Mouse (Mus musculus): Measurements from ENCODE around the gene Mast1.
"Not testable (repeated sequence)": the region's sequence is repeated elsewhere in the genome, so short reads cannot be mapped to it uniquely, and the experiment has no call there.

The Mast1 gene

DNA sequence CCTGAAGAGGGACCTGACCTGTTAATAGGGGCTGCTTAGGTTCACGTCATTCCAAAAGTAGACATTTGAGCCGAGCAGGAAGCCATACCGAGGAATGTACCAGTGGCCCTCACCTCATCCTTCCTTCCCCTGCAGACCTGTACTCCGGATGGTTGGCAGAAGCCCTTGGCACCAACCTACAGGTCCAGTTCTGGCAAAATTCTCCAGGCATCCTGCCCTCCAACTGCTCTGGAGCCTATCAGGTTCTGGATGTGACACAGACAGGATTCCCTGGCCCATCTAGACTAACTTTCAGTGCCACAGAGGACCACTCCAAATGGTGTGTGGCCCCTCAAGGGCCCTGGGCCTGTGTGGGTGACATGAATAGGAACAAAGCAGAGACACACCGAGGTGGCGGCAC, 26.6 kb downstream of the Mast1 start:
- no peak for DNase-seq (ENCODE audit: low spot score)

DNA sequence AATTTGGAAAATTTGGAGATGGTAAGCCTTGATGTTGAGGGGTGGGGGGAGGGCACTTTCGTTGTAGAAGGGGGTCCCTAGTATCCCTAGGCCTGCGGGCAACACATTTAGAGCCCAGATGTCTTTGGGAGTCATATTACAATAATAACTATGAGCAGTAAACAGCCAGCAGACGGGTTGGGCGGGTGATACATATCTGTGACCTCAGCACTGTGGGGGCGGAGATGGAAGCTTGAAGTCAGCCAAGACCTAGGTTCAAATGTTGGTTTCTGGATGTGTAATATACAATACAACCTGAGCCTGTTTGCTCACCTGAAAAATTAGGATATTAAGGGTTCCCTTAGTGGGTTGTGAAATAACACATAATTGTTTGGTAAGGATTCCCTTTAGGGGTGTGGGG, 27.2 kb downstream of the Mast1 start:
- DNase-seq (ENCODE audit: low spot score) = no peak

DNA sequence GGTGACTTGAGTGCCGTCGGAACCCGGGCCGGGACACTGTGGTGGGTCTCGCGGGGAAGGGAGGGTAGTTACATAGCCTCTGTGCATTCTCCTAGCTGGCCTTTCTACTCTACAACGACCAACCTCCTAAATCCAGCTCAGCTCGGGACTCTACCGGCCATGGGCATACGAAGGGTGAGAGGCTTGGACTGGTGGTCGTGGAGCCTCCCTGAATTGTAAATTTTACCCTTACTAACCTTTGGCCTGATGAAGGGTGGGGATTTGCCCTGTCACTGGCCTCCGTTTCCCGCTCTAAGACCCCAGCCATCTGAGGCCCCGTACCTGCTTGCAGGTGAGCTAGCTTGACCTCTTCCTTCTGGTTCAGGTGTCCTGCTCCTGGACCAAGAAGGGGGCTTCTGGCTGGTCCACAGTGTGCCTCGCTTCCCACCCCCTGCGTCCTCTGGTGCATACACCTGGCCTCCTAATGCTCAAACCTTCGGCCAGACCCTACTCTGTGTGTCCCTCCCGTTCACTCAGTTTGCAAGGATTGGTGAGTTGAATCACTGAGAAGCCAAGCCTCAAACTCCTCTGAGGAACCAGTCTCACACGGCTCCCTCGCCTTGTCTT, 27.9 kb downstream of the Mast1 start:
- DNase-seq (ENCODE audit: low spot score) = no peak

DNA sequence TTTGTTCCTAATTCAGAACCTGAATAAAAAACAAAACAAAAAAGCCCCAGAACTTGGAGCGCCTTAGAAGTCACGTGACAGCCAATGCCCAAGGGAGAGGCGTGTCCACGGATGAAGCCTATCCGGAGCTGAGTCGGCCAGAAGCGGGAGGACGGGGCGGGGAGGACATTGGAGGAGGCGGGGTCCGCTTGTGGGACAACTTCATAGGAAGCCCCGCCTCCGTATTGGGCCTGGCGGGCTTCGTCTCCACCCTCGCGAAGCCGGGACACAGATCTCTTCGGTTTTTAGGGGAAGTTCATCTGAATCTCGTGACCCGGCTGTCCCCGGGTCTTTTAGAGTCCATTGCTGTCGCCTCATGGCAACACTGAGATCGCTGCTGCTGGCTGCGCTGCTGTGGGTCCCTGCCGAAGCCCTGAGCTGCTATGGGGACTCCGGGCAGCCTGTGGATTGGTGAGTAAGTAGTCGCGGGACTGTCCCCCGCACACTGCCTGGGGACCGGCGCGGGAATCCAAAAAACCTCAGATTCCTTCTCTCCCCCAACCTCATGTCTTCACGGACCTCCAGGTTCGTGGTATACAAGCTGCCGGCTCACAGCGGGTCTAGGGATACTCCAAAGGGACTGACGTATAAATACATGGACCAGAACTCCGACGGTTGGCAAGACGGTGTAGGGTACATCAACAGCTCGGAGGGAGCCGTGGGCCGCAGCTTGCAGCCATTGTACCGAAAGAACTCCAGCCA, 28.6 kb downstream of the Mast1 start, which contains the start of gene Dnase2a:
Dnase2a (plus strand) TSS at position 140 of the 741 bp plus-strand sequence.
- peak; percentile 98 for DNase-seq (ENCODE audit: low spot score)

GRCm38 (mm10) chr8:84907979-84908378, 29.2 kb downstream of the Mast1 start:
- not testable (repeated sequence) for DNase-seq (ENCODE audit: low spot score)

GRCm38 (mm10) chr8:84907493-84907892, 29.7 kb downstream of the Mast1 start:
- DNase-seq (ENCODE audit: low spot score) = no peak

DNA sequence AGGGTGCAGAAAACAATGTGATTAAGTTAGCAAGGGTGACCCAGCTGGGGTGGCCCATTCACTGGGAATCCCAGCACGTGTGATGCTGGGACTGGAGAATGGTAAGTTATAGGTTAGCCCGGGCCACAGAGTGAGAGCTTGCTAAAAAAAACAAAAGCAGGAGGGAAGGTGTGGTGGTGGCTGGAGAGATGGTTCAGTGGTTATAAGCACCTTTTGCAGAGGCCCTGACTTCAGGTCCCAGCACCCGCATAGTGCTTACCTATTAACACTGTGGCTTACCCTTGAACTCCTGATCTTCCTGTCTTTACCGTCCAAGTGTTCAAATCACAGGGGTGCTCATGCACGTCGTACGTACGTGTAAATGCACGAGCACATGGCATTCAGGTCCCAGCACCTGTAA, 30.1 kb downstream of the Mast1 start:
- no peak for DNase-seq (ENCODE audit: low spot score)

DNA sequence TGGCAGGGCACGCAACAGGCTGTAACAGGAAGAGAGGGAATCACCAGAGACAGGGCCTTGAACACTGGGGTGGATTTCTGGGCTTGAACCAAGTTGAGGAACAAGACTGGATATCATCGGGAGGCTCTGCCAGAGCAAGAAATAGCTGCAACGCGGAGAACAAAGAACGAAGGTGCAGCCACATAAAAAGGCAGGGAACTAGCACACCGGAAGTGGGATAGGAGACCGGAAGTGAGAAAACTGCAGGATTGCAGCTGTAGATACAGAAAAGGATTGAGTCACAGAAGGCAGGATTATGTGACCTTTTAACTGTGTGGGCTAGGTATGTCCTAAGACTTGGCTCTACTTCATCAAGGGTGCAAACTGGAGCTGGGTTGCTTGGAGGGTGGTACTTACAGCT, 32.8 kb downstream of the Mast1 start:
- no peak for DNase-seq (ENCODE audit: low spot score)

GRCm38 (mm10) chr8:84902920-84903661, 34.1 kb downstream of the Mast1 start:
- DNase-seq (ENCODE audit: low spot score) = peak; percentile 80

- peak; percentile 18 for DNase-seq (ENCODE audit: low spot score)
Observed at GRCm38 (mm10) chr8:84902367-84902919, 34.7 kb downstream of the Mast1 start.

- peak; percentile 24 for DNase-seq (ENCODE audit: low spot score)
Observed at GRCm38 (mm10) chr8:84901752-84902151, 35.4 kb downstream of the Mast1 start, which contains the start of gene Klf1. TSS of gene Klf1 (plus strand) at chr8:84901928.

GRCm38 (mm10) chr8:84901071-84901470, 36.1 kb downstream of the Mast1 start:
- DNase-seq (ENCODE audit: low spot score) = no peak

GRCm38 (mm10) chr8:84895963-84896362, 41.2 kb downstream of the Mast1 start:
- no peak for DNase-seq (ENCODE audit: low spot score)

GRCm38 (mm10) chr8:84893709-84894134, 43.4 kb downstream of the Mast1 start, which contains the start of gene Gcdh:
TSS of gene Gcdh (minus strand) at chr8:84893921.
- peak; percentile 96 for DNase-seq (ENCODE audit: low spot score)

DNA sequence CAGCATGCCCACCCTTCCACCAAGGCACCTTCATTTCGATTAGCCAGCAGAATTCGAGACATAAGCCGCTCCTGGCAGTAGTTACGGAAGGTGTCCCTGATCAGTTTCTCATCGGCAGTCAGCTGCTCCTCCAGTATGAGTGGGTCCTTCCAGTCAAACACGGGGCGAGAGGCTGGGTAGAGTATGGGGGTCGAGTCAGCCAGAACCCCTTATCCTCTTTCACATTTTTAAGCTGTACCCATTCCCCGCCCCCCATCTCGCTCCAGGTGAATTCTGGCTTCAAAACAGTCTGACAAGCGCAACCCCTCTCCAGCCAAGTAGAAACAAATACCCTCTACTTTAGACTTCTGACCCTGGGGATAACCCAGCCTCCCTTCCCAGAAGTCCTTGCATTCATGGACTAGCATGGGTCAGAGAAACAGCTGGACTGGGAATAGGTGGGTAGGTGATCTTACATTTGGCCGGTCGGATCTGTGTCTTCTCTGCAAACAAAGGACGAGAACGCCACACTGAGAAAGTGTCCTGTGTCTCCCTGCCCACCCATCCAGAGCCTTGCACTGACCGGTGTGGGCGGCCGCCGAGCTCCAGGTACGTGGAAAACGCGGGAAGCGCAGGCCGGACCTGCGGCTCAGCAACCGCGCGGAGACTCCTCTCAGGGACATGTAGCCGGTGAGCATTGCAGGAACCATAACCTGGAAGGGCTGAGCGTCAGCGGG, 44.0 kb downstream of the Mast1 start:
- no peak for DNase-seq (ENCODE audit: low spot score)

- no peak for DNase-seq (ENCODE audit: low spot score)
Observed at GRCm38 (mm10) chr8:84889141-84889540, 48.0 kb downstream of the Mast1 start.

DNA sequence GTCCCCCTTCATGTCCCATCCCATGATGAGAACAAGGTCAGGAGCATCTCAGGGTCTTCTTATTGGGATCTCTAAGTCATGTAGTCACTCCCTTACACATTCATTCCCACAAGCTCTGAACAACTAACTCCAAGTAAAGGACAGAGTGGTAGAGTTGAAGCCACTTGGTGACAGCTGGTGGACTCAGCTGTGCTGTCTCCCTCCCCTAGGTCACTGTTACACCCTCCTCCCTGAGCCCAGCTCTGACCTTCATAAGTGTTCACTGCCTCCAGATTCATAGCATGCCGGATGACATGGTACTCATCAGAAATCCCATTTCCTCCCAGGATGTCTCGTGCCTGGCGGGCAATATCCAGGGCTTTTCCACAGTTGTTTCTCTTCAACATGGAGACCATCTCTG, 48.9 kb downstream of the Mast1 start:
- DNase-seq (ENCODE audit: low spot score) = no peak

GRCm38 (mm10) chr8:84884728-84885127, 52.4 kb downstream of the Mast1 start:
- no peak for DNase-seq (ENCODE audit: low spot score)

DNA sequence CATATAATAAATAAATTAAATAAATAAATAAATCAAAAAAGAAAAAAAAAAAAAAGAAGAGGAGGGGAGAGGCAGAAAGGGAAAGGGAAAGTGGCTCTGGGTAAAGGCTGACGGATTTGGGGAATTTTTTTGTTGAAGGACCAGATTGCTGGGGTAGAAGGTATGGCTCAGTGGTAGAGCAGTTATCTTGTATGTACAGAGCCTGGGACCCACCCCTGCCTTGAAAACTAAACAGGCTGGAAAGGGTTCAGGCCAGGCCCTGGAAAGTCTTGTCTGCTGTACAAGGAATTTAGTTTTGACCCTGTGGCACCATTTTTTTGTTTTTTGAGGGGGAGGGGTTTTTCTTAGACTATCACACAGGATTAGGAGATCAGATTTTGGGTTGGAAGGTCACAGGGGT, 58.2 kb downstream of the Mast1 start:
- no peak for DNase-seq (ENCODE audit: low spot score)

DNA sequence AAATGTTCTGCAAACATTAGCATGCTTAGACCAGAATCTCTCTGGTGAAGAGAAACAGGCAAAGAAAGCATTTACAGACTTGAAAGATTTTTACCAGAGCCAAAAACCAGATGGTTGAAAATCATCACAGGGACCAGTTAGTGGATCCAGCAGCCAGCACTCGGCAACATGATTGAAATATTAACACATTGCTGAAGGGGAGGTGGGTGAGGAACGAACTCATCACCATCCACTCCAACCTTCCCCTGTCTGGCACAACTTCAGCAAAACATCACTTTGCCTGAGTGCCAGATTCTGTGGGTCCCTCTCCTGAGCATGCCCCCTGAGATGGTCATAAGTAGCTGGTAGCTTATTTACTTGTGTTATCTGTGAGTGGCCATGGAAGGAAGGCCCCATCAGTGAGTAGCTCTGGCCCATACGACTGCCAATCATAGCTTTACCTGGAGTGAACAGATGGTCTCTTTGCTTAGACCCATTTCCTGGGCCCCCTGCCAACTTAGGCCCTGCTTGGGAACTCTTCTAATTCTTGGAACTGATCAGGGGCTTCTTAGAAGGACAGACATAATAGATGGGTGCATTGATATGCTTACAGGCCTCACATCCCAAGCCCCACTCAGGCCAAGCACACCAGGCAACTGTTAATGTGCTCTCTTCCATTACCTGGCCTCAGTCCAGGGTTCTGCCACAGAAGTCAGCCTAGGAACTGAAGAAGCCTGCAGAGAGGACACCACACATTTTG, 59.7 kb downstream of the Mast1 start:
- DNase-seq (ENCODE audit: low spot score) = no peak

DNA sequence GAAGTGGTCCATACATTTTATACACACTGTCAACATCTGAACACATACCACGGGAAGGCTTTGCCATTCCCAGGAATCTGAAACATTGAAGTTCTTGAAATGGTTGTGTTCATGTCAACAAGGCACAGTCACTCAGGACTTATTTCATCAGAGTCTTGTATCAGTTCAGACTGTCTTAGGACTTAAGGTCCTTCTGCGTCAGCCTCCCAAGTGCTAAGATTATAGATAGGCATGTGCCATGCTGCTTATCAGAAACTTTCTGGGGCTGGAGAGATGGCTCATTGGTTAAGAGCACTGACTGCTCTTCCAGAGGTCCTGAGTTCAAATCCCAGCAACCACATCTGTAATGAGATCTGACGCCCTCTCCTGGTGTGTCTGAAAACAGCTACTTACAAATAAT, 62.8 kb downstream of the Mast1 start:
- DNase-seq (ENCODE audit: low spot score) = no peak

All from embryo, embryonic 10 days (tissue).